Mouse (Mus musculus) midbrain, embryonic 10.5 days (tissue): ENCODE results near the gene Epor. TPM values are rescaled to one million over a fixed set of nuclear protein-coding genes. Genes with fewer than 3 reads are reported as not detected.

Source experiments
- DNase-seq: peaks from one replicate; pipeline ENCODE4 v3.0.0-alpha.2; 2017; ENCODE audit warnings: low spot score
- H3K27ac ChIP-seq: fragments of 300-500 bp; sonication (generic); replicated peaks from 2 replicates; pipeline ENCODE4 v1.5.1; 2016; ENCODE audit warnings: mild to moderate bottlenecking
- H3K27me3 ChIP-seq: fragments of 300-500 bp; sonication (generic); 2 replicates; pipeline ENCODE4 v1.6.1; 2016; ENCODE audit warnings: low read depth, mild to moderate bottlenecking; ENCODE audit not compliant: poor library complexity, severe bottlenecking
- H3K36me3 ChIP-seq: fragments of 300-500 bp; sonication (generic); 2 replicates; pipeline ENCODE4 v1.6.1; 2016; ENCODE audit warnings: mild to moderate bottlenecking, moderate library complexity
- H3K4me1 ChIP-seq: fragments of 300-500 bp; sonication (generic); 2 replicates; pipeline ENCODE4 v1.6.1; 2016
- H3K4me3 ChIP-seq: fragments of 300-500 bp; sonication (generic); 2 replicates; pipeline ENCODE4 v1.5.1; 2016; ENCODE audit warnings: mild to moderate bottlenecking, moderate library complexity
- H3K9me3 ChIP-seq: fragments of 300-500 bp; sonication (generic); replicated peaks from 2 replicates; pipeline ENCODE4 v1.6.1; 2016; ENCODE audit warnings: mild to moderate bottlenecking
- WGBS: fragments of 180-500 bp; shearing (Covaris S2); methylation state at CpG from one replicate; pipeline ENCODE4 v1.1.7; 2016; 5-methylcytosine and 5-hydroxymethylcytosine counted together
- polyA plus RNA-seq: library from polyadenylated mRNA; unstranded; fragments of >200 nt; fragmentation: Nextera tagmentation; extraction: Ambion mirVana; gene quantifications from 2 replicates; pipeline ENCODE4 v1.2.1, GENCODE M21; 2016

The Epor gene
- polyA plus RNA-seq: 8.9 and 10.2 TPM in 2 replicates

DNA sequence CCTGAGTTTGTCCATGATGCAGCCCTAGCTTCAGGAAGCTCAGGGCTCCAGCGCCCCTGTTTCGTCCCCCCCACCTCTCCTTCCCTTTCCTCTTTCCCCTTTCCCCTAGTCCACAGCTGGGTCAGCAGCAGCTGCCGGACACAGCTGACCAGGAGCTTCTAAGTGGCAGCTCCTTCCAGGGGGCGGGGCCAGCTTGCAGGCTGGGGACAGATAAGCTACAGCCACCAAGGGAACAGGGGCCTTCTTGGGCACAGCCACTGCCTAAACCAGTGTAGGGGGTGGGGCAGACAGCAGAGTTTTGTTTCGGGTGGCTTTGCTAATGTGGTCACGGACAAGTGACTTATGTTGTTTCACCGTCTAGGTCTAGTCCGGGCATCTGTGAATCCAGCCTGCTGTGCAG, at the start of gene Epor:
Epor (minus strand) TSS at position 90 of the 400 bp plus-strand sequence.
- peaks cover 60% of the 10 kb centered on the region for H3K27me3 ChIP-seq
- peak within 1 kb of the TSS; percentile 19; the same call in 1 of the 2 replicates for H3K27ac ChIP-seq
- 22% methylated on average over 8 of the region's 8 CpGs for WGBS
- peak within 1 kb of the TSS; percentile 57 for H3K4me3 ChIP-seq
- peaks cover 2% of the 10 kb centered on the region for H3K36me3 ChIP-seq
- DNase-seq: peak; percentile 62
- H3K9me3 ChIP-seq: no peaks in the 10 kb centered on the region
- H3K4me1 ChIP-seq: peaks cover 37% of the 10 kb centered on the region

DNA sequence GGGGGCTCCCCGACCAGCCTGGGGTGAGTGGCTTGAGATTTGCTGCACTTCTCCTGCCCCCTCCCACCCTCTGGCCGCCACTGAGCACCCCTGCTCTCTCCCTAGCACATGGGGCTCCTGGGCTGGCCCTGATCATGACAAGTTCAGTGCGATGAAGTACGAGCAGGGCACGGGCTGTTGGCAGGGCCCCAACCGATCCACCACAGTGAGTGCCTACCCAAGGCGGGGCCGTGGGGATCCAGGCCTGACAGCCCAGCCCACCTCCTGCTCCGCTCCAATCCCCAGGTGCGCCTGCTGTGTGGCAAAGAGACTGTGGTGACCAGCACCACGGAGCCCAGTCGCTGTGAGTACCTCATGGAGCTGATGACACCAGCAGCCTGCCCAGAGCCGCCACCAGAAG, 49.4 kb upstream of the Epor start:
- DNase-seq: no peak
- no peak overlapping the region for H3K4me3 ChIP-seq
- H3K36me3 ChIP-seq: peaks cover 90% of the 10 kb centered on the region
- H3K9me3 ChIP-seq: no peaks in the 10 kb centered on the region
- WGBS: 93% methylated on average over 13 of the region's 13 CpGs
- H3K27me3 ChIP-seq: no peaks in the 10 kb centered on the region
- H3K27ac ChIP-seq: no peak overlapping the region
- peaks cover 18% of the 10 kb centered on the region for H3K4me1 ChIP-seq

GRCm38 (mm10) chr9:22011055-22011454, 47.7 kb upstream of the Epor start:
- Histone ChIP-seq H3K36me3 (peaks cover 94% of the 10 kb centered on the region), H3K27ac (no peak overlapping the region), H3K4me1 (peaks cover 7% of the 10 kb centered on the region)

DNA sequence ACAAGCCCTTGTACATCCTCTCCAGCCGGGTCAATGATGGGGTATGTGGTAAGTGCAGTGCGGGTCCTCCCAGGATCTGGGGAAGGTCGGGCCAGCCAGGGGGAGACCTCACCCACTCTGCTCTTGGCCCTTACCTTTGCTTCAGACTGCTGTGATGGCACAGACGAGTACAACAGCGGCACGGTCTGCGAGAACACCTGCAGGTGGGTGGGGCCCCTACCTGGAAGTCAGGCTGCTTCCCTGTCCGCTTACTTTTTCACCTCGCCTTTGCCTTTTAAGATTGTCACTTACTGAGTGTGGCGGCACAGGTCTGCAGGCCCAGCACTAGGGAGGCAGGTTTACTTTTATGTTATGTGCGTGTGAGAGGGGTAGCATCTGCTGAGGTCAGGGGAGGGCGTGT, 41.2 kb upstream of the Epor start:
- WGBS: 94% methylated on average over 12 of the region's 12 CpGs
- H3K36me3 ChIP-seq: peaks cover 59% of the 10 kb centered on the region
- H3K9me3 ChIP-seq: no peaks in the 10 kb centered on the region
- no peaks in the 10 kb centered on the region for H3K27me3 ChIP-seq
- no peak overlapping the region for H3K27ac ChIP-seq
- peaks cover 31% of the 10 kb centered on the region for H3K4me1 ChIP-seq
- H3K4me3 ChIP-seq: peak overlapping the region; percentile 71
- no peak for DNase-seq

More at GRCm38 (mm10) chr9:22011055-22011454, 47.7 kb upstream of the Epor start:
- 93% methylated on average over 5 of the region's 5 CpGs for whole genome bisulfite sequencing
- no peak for DNase-seq
- H3K4me3 ChIP-seq: no peak overlapping the region
- no peaks in the 10 kb centered on the region for H3K9me3 ChIP-seq
- no peaks in the 10 kb centered on the region for H3K27me3 ChIP-seq

DNA sequence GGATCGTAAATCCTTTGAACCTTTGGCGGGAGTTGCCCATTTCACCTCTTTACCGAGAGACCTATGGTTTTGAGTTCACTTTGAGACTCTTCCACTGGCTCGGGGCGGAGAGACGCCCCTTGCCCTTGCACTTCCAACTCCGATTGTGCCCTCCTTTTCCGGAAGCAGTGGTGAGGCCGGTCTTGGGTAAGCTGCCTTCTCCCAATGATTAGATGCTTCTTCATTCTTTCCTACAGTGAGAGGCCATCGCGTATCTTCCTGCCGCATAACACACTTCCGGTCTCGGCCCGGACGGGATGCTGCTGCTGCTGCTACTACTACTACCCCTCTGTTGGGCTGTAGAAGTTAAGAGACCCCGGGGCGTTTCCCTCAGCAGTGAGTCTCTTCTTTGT, 39.9 kb upstream of the Epor start:
- Histone ChIP-seq H3K27me3 (no peaks in the 10 kb centered on the region), H3K4me1 (peaks cover 31% of the 10 kb centered on the region), H3K27ac (peak overlapping the region; percentile 83), H3K9me3 (no peaks in the 10 kb centered on the region), H3K4me3 (peak overlapping the region; percentile 71), H3K36me3 (peaks cover 45% of the 10 kb centered on the region)
- under 1% methylated on average over 18 of the region's 18 CpGs for WGBS
- DNase-seq: no peak

GRCm38 (mm10) chr9:22002194-22003162, 39.2 kb upstream of the Epor start, which contains the start of the genes Ccdc151 and Prkcsh:
TSS of gene Ccdc151 (minus strand) at chr9:22002634.
TSS of gene Prkcsh (plus strand) at chr9:22002806.
- peak within 1 kb of the TSS; percentile 71 for H3K4me3 ChIP-seq
- H3K27ac ChIP-seq: peak within 1 kb of the TSS; percentile 83

GRCm38 (mm10) chr9:22001633-22002032, 38.3 kb upstream of the Epor start:
- DNase-seq: no peak
- peaks cover 31% of the 10 kb centered on the region for H3K4me1 ChIP-seq
- peak overlapping the region; percentile 83 for H3K27ac ChIP-seq
- H3K4me3 ChIP-seq: peak overlapping the region; percentile 71
- peaks cover 30% of the 10 kb centered on the region for H3K36me3 ChIP-seq
- 84% methylated on average over 4 of the region's 4 CpGs for WGBS
- no peaks in the 10 kb centered on the region for H3K27me3 ChIP-seq
- no peaks in the 10 kb centered on the region for H3K9me3 ChIP-seq

More at GRCm38 (mm10) chr9:22002194-22003162, 39.2 kb upstream of the Epor start, which contains the start of the genes Ccdc151 and Prkcsh:
- Histone ChIP-seq H3K27me3 (no peaks in the 10 kb centered on the region), H3K36me3 (peaks cover 38% of the 10 kb centered on the region), H3K4me1 (peaks cover 31% of the 10 kb centered on the region), H3K9me3 (no peaks in the 10 kb centered on the region)
- 6% methylated on average over 57 of the region's 57 CpGs for WGBS
- peak; percentile 100 for DNase-seq

- 91% methylated on average over 6 of the region's 6 CpGs for WGBS
- Histone ChIP-seq H3K27ac (no peak overlapping the region), H3K27me3 (no peaks in the 10 kb centered on the region), H3K4me1 (peaks cover 28% of the 10 kb centered on the region), H3K36me3 (peaks cover 16% of the 10 kb centered on the region), H3K9me3 (no peaks in the 10 kb centered on the region; the same call in 1 of the 2 replicates), H3K4me3 (no peak overlapping the region)
- DNase-seq: no peak
Measured at GRCm38 (mm10) chr9:22000296-22000695, 37.0 kb upstream of the Epor start.

GRCm38 (mm10) chr9:21996178-21996867, 33.0 kb upstream of the Epor start:
- WGBS: 90% methylated on average over 3 of the region's 3 CpGs
- Histone ChIP-seq H3K36me3 (no peaks in the 10 kb centered on the region), H3K27me3 (peaks cover 26% of the 10 kb centered on the region), H3K9me3 (no peaks in the 10 kb centered on the region; the same call in 1 of the 2 replicates), H3K4me3 (no peak overlapping the region), H3K4me1 (no peaks in the 10 kb centered on the region), H3K27ac (no peak overlapping the region)
- DNase-seq: no peak

- H3K4me1 ChIP-seq: peaks cover 30% of the 10 kb centered on the region
- WGBS: 83% methylated on average over 4 of the region's 4 CpGs
- H3K27me3 ChIP-seq: peaks cover 67% of the 10 kb centered on the region
- DNase-seq: no peak
- no peaks in the 10 kb centered on the region for H3K36me3 ChIP-seq
- no peaks in the 10 kb centered on the region; the same call in 1 of the 2 replicates for H3K9me3 ChIP-seq
- H3K27ac ChIP-seq: no peak overlapping the region
- H3K4me3 ChIP-seq: no peak overlapping the region
Measured at GRCm38 (mm10) chr9:21992227-21992626, 28.9 kb upstream of the Epor start.

DNA sequence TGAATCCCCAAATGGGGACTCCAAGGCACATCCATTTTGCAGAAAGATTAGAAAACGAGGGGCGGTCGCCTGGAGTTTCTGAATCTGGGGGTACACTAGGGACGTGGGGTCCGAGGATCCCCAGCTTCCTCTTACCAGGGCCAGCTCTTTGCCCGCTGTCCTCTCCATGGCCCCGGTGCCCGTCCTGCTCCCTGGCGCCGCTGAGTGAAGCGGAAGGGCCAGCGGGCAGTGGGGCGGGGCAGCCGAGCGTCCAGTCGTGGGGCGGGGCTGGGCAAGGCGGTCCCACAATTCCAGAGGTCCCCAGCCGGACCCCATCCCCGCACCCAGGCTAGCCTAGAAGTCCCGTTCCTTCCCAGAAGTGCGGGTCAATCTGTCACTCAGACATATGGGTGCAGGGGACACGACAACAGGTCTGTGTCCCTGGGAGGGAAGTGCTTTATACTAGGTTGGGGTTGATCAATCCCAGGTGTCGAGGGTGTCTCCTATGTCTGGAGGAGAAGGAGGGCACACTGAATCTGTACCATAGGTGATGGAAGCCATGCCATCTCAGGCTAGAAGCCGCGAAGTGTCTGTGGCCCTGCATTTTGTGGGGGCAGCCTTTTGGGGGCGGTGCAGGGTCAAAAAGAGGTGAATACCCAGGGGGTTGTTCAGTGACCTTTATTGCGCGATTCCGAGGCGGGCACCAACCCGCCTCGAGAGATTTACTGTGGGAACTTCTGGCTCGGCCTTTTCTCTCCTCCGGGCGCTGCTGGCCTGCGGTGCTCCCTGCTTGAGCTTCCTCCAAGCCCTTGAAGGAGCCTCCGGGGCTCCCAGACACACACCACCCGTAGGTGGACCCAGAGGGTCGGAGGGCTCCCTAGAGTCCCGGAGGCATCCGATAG, 26.2 kb upstream of the Epor start, which contains the start of gene Rgl3:
Rgl3 (minus strand) TSS at position 217 of the 881 bp plus-strand sequence.
- peak within 1 kb of the TSS; percentile 46; the same call in 1 of the 2 replicates for H3K27ac ChIP-seq
- under 1% methylated on average over 42 of the region's 42 CpGs for WGBS

More for the DNA sequence above, 26.2 kb upstream of the Epor start, which contains the start of gene Rgl3:
- Histone ChIP-seq H3K36me3 (no peaks in the 10 kb centered on the region), H3K27me3 (peaks cover 89% of the 10 kb centered on the region), H3K4me3 (peak within 1 kb of the TSS; percentile 60), H3K4me1 (peaks cover 33% of the 10 kb centered on the region), H3K9me3 (no peaks in the 10 kb centered on the region)
- DNase-seq: peak; percentile 62
